Mouse (Mus musculus) adrenal gland, postnatal 36 days (tissue): ENCODE measurements around the gene Camk2n1. TPM values are rescaled to one million over a fixed set of nuclear protein-coding genes. Genes with fewer than 3 reads are reported as not detected.

Experiments used
- DNase-seq, 2 experiments: peaks; one replicate each; pipeline ENCODE4 v3.0.0; 2021; ENCODE audit warnings: mixed read lengths in 1 of 2
- total RNA-seq, 2 experiments: library from RNA; stranded (reverse); gene quantifications; 2 replicates each; pipeline ENCODE4 v1.2.3; 2021

Gene Camk2n1
- total RNA-seq, 2 experiments from 2014 or later = 25.2 to 25.7 TPM

DNA sequence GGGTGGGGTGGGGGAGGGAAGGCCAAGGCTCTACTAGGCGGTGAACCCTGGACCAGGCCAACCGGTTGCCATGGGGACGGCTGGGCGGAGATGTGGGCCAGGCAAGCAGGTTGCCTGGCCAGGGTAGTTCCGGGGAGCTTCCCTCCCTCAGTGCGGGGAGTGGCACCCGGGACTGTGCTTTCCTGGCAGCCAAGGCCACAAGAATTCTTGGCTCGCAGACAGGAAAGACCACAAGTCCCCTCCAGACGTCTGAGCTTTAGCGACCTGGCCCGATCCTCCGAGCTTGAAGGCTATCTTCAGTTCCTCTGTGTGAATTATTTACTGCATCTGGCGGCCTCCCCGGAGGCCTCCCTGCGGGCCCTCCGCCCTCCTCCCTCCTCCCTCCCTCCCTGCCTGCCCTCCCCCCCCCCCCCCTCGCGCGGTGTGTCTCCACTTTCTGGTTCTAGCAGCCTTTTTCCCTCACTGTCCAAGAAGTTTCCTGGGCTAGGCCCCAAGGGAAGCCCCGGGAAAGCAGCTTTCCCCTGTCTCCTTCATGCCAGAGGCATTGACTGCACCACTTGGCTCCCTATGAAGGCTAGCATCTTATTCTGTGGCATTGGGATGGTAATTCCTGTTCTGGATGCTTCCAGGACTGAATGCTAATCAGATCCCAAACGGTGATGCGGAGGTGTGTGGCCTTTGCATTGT, 10.7 kb downstream of the Camk2n1 start:
- peak; percentile 87 to 89 for DNase-seq

DNA sequence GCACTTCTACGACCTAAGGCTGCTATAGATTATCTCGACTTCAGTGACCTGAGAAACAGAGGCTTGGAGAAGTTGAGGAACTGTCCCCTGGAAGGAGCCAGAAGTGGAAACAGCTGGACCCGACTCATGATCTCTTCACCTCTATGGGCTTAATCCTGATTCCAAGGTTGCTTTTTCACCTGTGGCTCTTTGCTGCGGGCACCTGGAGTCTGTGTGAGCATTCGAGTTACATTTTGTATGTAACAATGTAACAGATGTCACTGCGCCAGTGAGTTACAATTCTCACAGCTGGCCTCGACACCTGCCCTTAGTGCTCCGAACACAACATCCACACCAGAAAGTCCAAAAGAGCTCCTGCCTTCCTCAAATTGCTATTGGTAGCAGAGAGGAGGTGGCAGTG, 11.3 kb downstream of the Camk2n1 start:
- DNase-seq = no peak

DNA sequence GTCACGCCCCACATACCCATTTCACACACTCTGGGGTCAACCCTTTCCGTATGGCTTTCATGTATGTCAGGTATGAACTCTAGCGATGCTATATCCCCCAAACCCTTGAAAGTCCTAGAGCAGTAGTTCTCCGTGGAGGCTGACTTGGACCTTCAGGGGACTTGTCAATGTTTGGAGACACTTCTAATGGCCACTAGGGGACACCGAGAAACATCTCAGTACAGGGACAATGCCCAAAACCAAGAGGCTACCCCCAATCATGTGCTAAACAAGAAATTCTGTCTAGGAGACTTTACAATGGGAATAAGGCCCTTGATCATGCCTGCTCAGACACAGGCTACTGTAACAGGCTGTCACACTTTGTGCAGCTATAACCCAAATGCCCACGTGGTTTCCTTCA, 12.6 kb downstream of the Camk2n1 start:
- no peak for DNase-seq

DNA sequence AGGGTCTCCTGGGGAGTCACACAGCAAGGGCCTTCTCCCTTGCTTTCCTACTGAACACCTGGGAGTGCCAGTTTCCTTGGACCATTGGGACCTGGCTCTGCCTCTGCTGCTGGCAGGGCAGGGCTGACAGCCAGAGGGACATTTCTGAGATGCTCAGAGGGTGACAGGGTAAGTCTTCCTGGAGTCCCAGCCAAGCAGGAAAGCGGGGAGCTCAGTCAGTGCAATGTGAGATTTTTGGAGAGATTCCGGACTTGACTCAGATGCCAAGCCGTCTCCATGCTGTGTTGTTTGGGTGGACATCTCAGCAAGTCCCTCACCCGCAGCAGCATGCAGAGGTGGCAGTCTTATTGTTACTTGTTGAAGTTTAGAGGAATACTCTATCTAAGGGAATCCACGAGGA, 13.3 kb downstream of the Camk2n1 start:
- DNase-seq = no peak

DNA sequence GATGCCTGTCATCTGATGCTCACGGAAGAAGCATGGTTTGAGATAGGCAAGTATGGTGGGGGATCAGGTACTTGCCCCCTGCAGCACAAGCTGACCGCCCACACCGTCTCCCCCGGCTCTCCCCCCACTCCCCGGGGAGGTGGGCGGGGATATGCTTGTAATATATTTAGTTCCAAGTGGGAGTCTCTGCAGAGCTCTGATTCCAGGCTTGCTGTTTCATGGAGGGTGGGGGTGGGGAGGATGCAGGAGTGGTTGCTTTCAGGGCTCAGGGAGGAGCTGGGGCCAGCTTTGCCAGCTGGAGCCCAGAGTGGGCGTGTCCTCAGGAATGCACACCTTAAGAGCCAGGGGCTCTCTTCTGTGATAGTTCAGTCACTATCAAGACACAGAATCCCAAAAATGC, 15.0 kb downstream of the Camk2n1 start:
- no peak for DNase-seq

DNA sequence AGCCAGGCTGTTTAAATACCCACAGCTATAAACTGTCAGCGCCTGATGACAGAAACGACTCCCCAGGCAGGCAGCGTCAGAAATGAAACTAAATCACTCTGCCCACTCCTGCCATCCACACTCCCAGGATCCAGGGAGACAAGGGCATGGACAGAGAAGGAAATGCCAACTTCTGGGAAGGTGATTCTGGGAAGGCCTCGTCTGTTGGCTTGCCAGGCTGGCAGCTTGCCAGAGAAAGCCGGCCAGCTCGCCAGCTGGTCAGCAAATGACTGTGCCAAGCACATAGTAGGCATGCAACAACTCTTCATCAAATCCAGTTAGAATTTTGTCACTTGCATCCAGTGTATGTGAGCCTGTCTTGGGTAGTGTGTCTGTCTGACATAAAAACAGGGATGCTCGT, 17.1 kb downstream of the Camk2n1 start:
- no peak for DNase-seq

DNA sequence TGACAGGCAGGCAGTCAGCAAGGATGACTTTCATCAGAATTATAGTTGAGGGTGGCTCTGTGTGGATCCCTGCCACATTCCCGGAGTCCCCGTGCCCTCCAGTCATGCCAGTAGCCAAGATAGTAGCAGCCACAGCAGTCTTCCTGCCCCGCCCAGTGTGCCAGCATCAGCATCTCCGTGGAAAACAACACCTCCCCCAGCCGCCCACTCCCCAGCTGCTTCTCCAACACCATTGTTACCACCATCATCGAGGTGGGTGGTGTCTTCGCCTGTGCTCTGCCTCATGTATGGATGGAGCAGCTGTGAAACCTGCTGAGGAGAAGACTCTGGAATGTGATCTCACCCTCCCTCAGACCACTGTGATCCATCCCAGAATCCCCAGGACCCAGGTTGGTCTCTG, 25.5 kb downstream of the Camk2n1 start:
- DNase-seq = no peak

DNA sequence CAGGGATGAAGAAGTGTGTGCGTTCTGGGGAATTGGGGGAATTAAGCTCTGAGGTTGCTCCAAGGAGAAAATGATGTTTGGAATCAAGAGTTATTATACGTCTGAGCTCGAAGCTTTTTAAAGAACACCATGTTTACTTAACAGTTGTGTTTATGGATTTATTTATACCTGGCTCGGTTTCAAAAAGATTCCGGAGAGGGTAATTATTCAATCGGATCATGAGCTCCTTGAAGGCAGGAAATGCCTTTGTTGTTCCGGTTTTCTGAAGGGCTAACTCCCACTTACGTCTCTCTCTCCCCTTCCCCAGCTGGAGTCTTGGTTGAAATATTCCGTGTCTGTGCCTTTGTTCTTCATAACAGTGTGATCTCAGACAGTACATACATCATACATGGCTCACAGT, 26.8 kb downstream of the Camk2n1 start:
- DNase-seq = no peak

DNA sequence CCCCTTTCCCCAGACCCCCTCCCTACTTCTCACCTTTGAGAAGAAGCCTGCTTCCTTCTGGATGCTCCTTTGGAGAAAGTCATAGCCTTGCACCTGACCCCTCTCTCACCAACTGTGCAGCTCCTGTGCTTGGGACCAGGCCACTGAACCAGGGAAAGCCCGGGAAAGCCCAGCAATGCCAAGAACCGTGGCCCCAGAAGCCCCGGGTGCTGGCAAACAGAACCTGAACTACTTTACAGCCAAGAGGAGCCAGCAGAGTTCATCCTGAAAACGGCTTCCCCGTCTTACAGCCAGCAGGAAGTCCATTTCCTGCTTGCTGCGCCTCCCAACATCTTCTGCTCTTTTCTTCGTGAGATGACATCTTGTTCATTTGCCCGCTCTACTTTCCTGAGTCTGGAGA, 28.6 kb downstream of the Camk2n1 start:
- DNase-seq = no peak

DNA sequence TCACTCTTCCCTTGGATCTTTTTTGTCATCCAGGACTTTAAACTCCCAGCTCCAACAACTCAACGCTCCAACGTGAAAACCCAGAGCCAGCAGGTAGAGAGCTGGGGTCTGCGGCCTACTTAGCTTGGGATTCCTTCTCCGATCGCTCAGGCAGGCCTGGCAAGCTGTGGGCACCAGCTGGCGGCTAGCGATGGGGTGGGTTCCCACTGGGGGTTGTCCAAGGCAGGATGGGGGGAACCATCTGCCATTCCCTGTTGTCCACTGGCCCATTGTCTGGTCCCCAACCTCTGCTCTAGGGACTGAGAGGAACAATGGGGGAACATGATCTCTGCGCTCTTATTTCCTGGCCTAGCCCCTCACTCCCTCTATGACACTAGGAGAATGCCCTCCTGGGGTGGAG, 34.1 kb downstream of the Camk2n1 start:
- no peak for DNase-seq

DNA sequence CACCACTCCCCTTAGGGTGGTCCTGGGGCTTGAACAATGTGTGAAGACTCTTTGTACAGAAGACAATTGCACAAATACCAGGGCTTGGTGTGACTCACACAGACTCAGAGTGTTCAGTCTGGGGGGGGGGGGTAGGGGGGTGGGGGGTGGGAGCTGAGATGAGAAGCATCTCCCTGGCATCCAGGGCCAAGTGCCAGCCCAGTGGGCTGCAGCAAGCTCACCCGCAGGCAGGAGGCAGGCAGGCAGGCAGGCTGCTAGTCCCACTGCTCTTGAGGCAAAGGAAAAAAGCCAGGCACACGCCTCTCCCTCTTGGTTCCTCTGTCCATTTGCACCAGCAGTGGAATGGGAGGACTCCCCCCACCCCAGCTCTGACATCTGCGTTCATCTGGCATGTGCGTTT, 37.0 kb downstream of the Camk2n1 start:
- DNase-seq = no peak

DNA sequence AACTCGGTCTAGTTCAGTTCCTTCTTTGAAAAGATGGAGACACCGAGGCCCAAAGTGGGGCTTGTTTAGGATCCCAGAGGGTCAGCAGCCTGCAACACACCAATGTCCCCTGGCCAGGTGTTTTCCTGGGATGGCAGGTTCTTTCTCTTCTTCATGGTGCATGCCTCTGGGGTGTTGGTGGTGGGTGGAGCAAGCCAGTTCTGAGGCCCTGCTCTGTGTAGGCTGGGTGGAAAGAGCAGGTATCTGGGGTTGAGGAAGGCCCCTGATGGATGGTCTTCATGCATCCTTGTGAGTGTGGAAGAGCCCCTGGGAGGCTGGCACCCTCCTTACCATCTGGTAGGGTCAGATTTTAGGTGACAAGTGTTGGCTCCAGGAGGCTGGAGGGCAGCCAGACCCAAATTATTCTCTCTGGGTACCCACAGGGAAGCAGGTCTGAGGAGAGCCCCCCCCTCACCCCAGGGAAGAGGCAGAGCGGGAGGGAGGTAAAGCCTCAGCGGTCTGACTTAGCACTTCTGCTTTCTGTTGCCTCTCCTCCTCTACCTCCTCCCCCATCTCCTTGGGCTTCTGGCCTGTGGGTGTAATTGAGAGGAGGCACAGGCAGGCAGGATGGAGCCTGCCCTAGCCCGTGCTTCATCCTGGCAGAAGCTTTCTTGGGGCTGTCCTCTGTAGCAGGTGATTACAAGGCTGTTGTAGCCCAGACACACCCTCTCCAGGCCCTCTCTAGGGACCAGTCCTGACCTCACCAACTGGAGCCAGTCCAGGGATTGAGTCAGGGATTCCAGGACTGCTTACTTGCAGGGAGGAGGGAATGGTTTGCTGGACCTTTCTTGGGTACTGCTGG, 39.3 kb downstream of the Camk2n1 start:
- peak; percentile 77 to 78 for DNase-seq

DNA sequence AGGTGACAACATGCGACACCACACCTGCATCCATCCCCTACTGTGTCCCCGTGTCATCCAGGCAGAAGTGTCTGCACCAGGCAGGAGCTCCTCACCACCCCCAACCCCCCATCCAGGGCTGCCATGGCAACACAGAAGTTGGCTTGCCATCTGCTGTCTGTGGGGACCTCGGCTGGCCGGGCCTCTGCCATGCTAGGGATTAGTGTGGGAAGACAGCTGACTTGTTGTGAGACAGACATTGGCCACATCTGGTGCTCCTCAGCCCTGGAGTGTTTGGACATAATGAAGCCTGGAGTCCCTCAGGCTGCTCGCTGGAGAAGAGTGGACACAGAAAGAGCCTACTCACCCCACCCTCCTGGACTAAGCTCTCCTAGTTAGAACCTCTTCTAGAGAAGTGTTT, 40.8 kb downstream of the Camk2n1 start:
- DNase-seq = no peak

DNA sequence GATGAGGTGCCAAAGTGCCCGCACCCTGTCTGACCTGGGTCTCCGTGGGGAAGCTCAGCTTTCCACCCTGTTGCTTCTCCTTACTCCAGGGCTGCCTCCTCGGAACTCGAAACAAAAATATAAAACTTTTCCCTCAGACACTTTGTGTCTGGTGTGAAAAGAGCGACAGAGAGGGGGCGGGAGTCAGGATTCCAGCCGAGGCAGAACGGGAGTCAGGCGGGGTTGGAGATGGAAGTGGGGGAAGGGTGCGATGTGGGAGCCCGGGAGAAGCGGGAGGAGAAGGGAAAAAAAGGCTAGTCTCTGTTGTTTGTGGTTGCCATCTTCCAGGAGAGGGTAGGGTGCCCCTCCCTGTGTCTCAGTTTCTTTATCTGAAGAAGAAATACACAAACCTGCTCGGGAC, 41.7 kb downstream of the Camk2n1 start:
- DNase-seq = peak in 1 of 2 experiments; percentile 40

DNA sequence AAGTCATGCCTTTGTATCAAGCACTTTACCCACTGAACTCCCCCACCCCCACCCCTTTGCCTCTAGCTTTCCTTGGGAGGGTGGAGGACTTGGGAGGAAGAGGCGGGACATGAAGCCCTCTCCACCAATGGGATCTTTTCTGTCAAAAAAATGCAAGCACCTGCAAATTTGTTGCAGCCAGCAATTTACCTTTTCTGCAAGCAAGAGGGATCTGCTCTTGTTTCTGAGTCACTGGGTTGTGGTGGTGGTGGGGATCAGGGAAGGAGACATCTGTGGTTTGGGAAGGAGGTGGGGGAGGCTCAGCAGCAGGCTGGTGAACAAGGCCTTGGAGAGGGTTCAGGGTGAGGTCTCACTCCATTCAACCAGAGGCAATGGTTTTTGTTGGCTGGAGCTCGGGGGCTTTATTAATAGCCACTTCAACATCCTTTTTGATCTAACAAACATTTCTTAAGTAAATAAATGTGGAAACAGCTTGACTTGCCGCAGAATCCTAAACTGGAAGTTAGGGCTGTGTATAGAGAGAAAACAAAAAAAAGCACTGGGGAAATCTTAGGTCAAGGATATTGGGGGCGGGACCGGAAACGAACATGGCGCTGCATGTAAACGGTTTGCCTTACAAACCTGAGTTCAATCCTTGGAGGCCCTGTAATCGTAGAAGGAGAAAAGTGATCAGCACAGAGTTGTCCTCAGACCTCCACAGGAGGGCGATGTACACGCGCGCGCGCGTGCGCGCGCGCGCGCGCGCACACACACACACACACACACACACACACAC, 42.8 kb downstream of the Camk2n1 start:
- DNase-seq = peak in 1 of 2 experiments; percentile 19

DNA sequence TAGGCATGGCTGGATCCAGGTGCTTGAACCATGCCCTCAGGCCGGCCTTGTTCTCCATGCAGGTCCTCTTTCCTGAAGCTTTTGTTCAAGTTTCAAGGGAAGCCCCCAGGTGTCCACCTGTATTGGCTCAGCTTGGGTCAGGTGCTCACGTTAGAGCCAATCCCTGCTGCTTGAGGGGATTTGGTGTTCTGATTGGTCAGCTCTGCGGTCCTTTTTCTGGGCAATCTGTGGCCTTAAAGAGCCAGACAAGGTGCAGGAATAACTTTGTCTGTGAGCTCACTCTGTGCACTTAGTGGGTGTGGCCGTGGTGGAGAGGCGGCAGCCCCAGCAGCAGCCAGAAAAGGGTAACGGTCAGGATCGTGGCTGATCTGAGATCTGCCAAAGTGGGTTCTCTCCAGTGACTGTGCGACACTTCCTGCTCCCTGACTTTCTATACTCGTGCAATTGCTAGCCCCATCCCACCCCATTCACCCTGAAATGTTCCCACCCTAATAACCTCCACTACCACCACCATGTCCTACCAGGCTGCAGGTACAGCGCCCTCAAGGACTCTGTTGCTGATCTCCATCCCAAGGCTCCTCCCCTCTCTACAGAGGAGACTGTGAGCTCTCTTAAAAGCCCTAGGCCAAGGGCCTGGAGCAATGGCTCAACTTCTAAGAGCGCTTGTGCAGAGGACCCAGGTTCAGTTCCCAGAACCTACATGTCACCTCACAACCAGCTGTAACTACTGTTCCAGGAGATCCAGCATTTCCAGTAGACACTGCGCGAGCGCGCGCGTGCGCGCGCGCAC, 45.9 kb downstream of the Camk2n1 start:
- no peak for DNase-seq

DNA sequence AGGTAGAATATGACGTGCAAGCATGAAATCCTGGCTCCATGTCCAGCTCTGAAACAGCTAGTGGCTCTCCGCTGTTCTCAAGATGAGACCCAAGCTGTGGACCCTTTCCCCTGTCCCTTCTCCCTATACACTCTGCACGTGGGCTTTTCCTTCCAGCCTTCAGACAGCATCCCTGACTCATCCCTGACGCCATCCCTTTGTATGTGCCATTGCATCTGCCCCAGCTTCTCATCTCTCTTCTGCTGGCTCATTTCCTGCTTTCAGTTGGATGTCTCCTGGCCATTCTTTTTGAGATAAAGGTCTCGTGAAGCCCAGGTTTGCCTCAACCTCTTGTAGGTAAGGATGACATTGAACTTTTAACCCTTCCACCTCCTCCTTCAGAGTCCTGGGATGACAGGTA, 46.9 kb downstream of the Camk2n1 start:
- DNase-seq = no peak

DNA sequence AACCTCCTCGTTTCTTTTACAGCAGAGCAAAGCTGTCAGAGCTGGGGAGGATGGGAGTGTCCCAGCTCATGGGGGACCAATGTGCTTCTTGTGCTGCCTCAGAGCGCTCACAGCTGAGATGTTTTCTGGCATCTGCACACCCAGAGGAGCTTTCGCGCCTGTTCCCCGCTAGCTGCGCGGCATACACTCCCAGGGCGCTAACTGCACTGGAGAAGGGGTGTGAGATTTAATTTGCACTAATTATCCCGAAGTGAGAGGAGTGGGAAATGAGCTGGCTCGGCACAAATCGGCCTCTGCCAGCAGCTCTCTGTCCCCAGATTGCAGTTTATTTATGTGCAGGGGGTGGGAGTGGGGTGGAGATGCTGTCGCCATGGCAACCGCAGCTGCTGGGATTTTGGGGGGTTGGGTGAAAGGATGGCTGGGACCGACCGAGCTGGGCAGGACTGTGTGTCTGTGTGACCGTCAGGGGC, 50.6 kb downstream of the Camk2n1 start:
- no peak for DNase-seq

DNA sequence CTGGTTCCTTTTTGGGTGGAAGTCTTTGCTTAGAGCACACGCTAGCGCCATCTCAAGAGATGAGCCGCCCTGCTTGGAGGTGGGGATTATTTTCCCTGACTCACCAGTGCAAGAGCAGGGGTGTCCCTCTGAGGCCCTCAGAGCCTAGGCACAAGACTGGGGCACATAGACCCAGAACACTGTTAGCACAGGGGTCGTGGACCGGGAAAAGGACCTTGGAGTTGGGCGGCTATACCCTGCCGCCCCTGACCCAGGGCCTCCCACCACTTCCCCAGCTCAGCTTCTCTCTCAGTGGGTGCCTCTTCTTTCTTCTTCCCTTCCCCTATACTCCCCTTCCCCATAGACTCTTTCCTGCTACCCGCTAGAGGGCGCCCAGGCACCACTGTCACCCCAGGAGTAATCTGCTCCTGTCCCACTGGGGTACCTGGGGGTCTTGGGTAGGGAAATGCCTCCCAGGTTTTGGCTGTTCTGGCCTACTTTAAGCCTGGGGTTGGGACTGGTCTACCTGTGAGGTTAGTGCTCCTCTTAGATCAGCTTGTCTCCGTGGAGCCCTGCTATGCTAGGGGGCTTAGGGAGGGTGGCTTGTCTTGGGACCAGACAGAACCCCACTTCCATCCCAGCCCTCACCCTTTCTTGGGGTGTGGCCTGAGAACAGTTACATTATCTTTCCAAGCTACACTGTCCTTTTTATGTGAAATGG, 51.2 kb downstream of the Camk2n1 start:
- DNase-seq = peak; percentile 37 to 51

DNA sequence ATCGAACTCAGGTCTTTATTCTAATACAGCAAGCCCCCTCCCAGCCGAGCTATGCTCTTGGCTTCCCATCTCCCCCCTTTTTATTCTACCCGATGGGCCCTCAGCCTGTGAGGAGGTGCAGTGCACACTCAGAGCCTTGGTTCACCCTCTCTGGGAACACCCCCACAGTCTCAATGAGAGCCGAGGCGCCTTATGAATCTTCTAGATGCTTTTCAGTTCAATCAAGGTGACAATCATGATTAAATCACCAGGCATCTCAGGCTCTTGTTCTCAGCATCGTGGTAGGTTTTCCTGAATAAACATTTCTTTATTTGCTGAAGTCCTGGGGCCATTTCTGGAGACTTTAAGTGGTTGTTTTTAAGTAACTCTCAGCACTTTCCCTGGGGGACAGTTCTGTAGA, 53.8 kb downstream of the Camk2n1 start:
- DNase-seq = no peak
